Mouse (Mus musculus) lung, embryonic 15.5 days (tissue): ENCODE results near the gene Klhl7. TPM values are rescaled to one million over a fixed set of nuclear protein-coding genes. Genes with fewer than 3 reads are reported as not detected.

Experiments used
- ATAC-seq: fragments of 200-750 bp; cut with Nextera tagmentation; 2 replicates; pipeline ENCODE4 v1.8.0; 2017; ENCODE audit warnings: moderate number of reproducible peaks, borderline replicate concordance; ENCODE audit not compliant: low FRiP score, low TSS enrichment; ENCODE audit errors: extremely low read depth
- H3K27ac ChIP-seq: fragments of 300-500 bp; sonication (generic); 2 replicates; pipeline ENCODE4 v1.5.1; 2015; ENCODE audit warnings: moderate library complexity, mild to moderate bottlenecking, inconsistent platforms
- H3K27me3 ChIP-seq: fragments of 300-500 bp; sonication (generic); 2 replicates; pipeline ENCODE4 v1.6.1; 2015; ENCODE audit warnings: inconsistent platforms
- H3K36me3 ChIP-seq: fragments of 300-500 bp; sonication (generic); 2 replicates; pipeline ENCODE4 v1.6.1; 2015; ENCODE audit warnings: inconsistent platforms
- H3K4me1 ChIP-seq: fragments of 300-500 bp; sonication (generic); 2 replicates; pipeline ENCODE4 v1.6.1; 2015; ENCODE audit warnings: inconsistent platforms
- H3K4me2 ChIP-seq: fragments of 300-500 bp; sonication (generic); 2 replicates; pipeline ENCODE4 v1.6.1; 2015; ENCODE audit warnings: inconsistent platforms, mild to moderate bottlenecking, moderate library complexity
- H3K4me3 ChIP-seq: fragments of 300-500 bp; sonication (generic); 2 replicates; pipeline ENCODE4 v1.5.1; 2015; ENCODE audit warnings: mild to moderate bottlenecking, inconsistent platforms
- H3K9ac ChIP-seq: fragments of 300-500 bp; sonication (generic); 2 replicates; pipeline ENCODE4 v1.6.1; 2015; ENCODE audit warnings: inconsistent platforms
- H3K9me3 ChIP-seq: fragments of 300-500 bp; sonication (generic); 2 replicates; pipeline ENCODE4 v1.6.1; 2016; ENCODE audit warnings: inconsistent platforms
- WGBS: fragments of 180-500 bp; shearing (Covaris S2); methylation state at CpG from one replicate; pipeline ENCODE4 v1.1.7; 2015; 5-methylcytosine and 5-hydroxymethylcytosine counted together
- polyA plus RNA-seq: library from polyadenylated mRNA; unstranded; fragments of >200 nt; fragmentation: Nextera tagmentation; extraction: Ambion mirVana; gene quantifications from 2 replicates; pipeline ENCODE4 v1.2.1, GENCODE M21; 2015

Gene Klhl7
- 46.6 and 47.8 TPM in 2 replicates for polyA plus RNA-seq

- H3K4me1 ChIP-seq = 0 out of 2 replicates have a peak, but pooled peaks cover 6% of the 10 kb centered on the region
- 2% methylated on average over 47 of the region's 47 CpGs for WGBS
Observed at GRCm38 (mm10) chr5:24100106-24100809, at the start of gene Klhl7. Gene Klhl7 (plus strand): TSS chr5:24100605.

DNA sequence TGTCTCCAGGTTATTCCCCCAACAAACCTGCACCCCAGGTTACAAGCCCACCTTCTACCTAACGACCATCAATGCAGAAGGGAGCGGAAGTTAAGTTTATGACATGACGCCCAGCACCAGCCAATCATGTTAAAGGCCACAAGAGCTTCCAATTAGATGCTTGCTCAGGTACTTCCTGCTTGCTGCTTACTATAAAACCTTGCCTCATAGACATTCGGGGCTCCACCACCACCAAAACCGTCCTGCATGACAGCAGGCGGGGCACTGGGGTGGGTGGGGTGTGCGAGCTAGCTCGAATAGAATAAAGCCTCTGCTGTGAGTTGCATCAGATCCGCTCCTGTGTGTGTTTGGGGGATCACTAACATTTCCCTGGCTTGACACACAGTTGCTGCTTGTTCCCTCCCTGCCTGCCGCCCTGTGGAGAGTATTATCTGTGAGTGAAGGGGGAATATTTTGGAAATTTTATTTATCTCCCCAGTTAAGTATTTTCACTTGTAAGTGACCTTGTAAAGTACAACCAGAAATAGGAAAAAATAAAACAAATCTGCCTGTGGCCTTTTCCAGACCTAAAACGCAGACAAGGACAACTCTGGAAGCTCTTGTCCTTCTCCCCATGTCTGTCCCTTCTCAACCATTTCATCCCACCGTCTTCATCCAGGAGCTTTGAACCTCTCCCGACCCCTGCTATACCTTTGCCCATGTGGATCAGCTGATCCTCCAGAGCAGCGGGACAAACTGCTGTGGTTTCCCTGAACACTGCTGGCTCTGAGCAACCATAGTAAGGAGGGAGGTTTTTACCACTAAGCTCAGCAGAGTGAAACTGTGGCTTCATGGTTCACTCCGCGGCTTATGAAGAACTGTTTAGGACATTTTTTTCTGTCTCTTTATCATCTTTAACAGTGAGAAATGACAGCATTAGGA, 48.4 kb upstream of the Klhl7 start:
- H3K9me3 ChIP-seq = no peaks in the 10 kb centered on the region
- ATAC-seq = no peak
- H3K9ac ChIP-seq = no peak overlapping the region
- no peaks in the 10 kb centered on the region for H3K27me3 ChIP-seq
- H3K4me2 ChIP-seq = no peak overlapping the region
- WGBS = 56% methylated on average over 16 of the region's 16 CpGs
- no peak overlapping the region for H3K4me3 ChIP-seq
- H3K4me1 ChIP-seq = peaks cover 10% of the 10 kb centered on the region
- no peak overlapping the region for H3K27ac ChIP-seq
- H3K36me3 ChIP-seq = no peaks in the 10 kb centered on the region

More at GRCm38 (mm10) chr5:24100106-24100809, at the start of gene Klhl7:
- peak; percentile 98 for ATAC-seq
- H3K9me3 ChIP-seq = no peaks in the 10 kb centered on the region
- peak within 1 kb of the TSS; percentile 67 for H3K4me3 ChIP-seq
- H3K4me2 ChIP-seq = peak within 1 kb of the TSS; percentile 71
- no peaks in the 10 kb centered on the region for H3K36me3 ChIP-seq
- H3K27me3 ChIP-seq = no peaks in the 10 kb centered on the region
- peak within 1 kb of the TSS; percentile 80 for H3K27ac ChIP-seq
- peak within 1 kb of the TSS; percentile 72 for H3K9ac ChIP-seq

GRCm38 (mm10) chr5:24053245-24054190, 46.9 kb upstream of the Klhl7 start:
- no peaks in the 10 kb centered on the region for H3K27me3 ChIP-seq
- H3K4me3 ChIP-seq = no peak overlapping the region
- H3K9me3 ChIP-seq = no peaks in the 10 kb centered on the region
- no peak overlapping the region for H3K9ac ChIP-seq
- 28% methylated on average over 9 of the region's 9 CpGs for WGBS
- H3K36me3 ChIP-seq = no peaks in the 10 kb centered on the region
- peak overlapping the region; percentile 52 for H3K27ac ChIP-seq
- H3K4me2 ChIP-seq = peak overlapping the region; percentile 21; the same call in 1 of the 2 replicates
- peak; percentile 67; the same call in 1 of the 2 replicates for ATAC-seq
- peaks cover 10% of the 10 kb centered on the region for H3K4me1 ChIP-seq

DNA sequence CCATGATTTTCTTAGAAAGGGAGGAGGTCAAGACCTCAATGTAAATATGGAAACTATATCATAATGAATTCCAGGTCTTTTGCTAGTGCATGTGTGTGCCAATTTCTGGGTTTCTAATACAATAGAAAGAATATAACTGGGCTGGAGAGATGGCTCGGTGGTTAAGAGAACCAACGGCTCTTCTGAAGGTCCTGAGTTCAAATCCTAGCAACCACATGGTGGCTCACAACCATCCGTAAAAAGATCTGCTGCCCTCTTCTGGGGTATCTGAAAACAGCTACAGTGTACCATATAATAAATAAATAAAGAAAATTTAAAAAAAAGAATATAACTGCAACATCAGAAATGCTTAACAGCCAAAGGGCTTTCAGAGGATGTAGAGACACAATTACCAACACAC, 46.0 kb upstream of the Klhl7 start:
- Histone ChIP-seq H3K27ac (no peak overlapping the region), H3K9me3 (no peaks in the 10 kb centered on the region), H3K36me3 (no peaks in the 10 kb centered on the region), H3K4me3 (no peak overlapping the region), H3K4me2 (no peak overlapping the region), H3K27me3 (no peaks in the 10 kb centered on the region), H3K4me1 (peaks cover 10% of the 10 kb centered on the region), H3K9ac (no peak overlapping the region)
- WGBS = 92% methylated on average over 3 of the region's 3 CpGs
- ATAC-seq = no peak

- ATAC-seq = no peak
- WGBS = 85% methylated on average over 2 of the region's 2 CpGs
- Histone ChIP-seq H3K9ac (no peak overlapping the region), H3K4me3 (no peak overlapping the region), H3K4me2 (no peak overlapping the region), H3K27me3 (no peaks in the 10 kb centered on the region), H3K36me3 (no peaks in the 10 kb centered on the region), H3K9me3 (no peaks in the 10 kb centered on the region), H3K27ac (no peak overlapping the region), H3K4me1 (peaks cover 10% of the 10 kb centered on the region)
Observed at GRCm38 (mm10) chr5:24056865-24057264, 43.5 kb upstream of the Klhl7 start.

DNA sequence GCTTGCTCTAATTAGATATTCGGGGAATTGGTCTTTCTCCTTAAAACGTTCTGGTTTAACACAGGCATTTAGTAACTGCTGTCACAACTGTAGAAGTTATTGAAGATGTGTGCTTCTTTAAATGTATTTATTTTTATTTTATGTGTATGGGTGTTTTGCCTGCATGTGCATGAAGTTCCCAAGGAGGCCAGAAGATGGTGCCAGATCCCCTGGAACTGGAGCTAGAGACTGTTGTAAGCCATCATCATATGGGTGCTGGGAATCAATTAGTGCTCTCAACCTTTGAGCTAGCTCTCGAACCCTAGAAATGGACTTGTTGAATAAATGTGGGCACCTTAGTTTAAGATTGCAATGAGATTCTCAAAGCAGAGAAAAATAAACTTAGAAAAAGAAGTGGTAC, 42.8 kb upstream of the Klhl7 start:
- H3K9ac ChIP-seq = no peak overlapping the region
- no peaks in the 10 kb centered on the region for H3K9me3 ChIP-seq
- H3K36me3 ChIP-seq = no peaks in the 10 kb centered on the region
- no peak for ATAC-seq
- no peak overlapping the region for H3K4me2 ChIP-seq
- H3K27me3 ChIP-seq = no peaks in the 10 kb centered on the region
- WGBS = 74% methylated on average over 3 of the region's 3 CpGs
- H3K4me3 ChIP-seq = no peak overlapping the region
- peaks cover 5% of the 10 kb centered on the region; the same call in 1 of the 2 replicates for H3K4me1 ChIP-seq
- H3K27ac ChIP-seq = no peak overlapping the region

GRCm38 (mm10) chr5:24060949-24061348, 39.5 kb upstream of the Klhl7 start:
- no peaks in the 10 kb centered on the region for H3K4me1 ChIP-seq
- 56% methylated on average over 3 of the region's 3 CpGs for WGBS

GRCm38 (mm10) chr5:24063034-24063433, 37.4 kb upstream of the Klhl7 start:
- Histone ChIP-seq H3K27ac (no peak overlapping the region), H3K9me3 (no peaks in the 10 kb centered on the region), H3K4me3 (no peak overlapping the region), H3K4me1 (no peaks in the 10 kb centered on the region), H3K27me3 (no peaks in the 10 kb centered on the region), H3K4me2 (no peak overlapping the region), H3K36me3 (no peaks in the 10 kb centered on the region), H3K9ac (no peak overlapping the region)
- no peak for ATAC-seq
- WGBS = 74% methylated on average over 6 of the region's 6 CpGs

More at GRCm38 (mm10) chr5:24060949-24061348, 39.5 kb upstream of the Klhl7 start:
- Histone ChIP-seq H3K36me3 (no peaks in the 10 kb centered on the region), H3K27me3 (no peaks in the 10 kb centered on the region), H3K9ac (no peak overlapping the region), H3K4me2 (no peak overlapping the region), H3K4me3 (no peak overlapping the region), H3K27ac (no peak overlapping the region), H3K9me3 (no peaks in the 10 kb centered on the region)
- no peak for ATAC-seq

DNA sequence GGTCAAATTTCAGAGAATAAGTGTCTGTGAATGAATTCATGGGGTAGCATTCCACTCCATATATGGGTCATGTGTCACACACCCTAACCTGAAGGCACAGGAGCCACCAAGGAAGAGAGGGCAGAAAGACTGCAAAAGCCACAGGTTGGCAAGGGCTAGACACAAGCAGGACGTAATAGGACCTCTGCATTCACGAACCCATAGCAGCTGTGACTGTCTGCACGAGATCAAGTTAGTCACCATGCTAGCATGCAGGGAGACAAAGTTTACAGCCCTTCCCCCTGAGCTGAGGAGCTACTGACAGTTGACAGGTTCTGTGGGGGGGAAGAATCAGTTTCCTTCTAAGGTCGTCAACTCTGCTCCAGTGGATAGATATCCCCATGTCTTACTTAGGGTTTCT, 36.9 kb upstream of the Klhl7 start:
- WGBS = 65% methylated on average over 4 of the region's 4 CpGs

DNA sequence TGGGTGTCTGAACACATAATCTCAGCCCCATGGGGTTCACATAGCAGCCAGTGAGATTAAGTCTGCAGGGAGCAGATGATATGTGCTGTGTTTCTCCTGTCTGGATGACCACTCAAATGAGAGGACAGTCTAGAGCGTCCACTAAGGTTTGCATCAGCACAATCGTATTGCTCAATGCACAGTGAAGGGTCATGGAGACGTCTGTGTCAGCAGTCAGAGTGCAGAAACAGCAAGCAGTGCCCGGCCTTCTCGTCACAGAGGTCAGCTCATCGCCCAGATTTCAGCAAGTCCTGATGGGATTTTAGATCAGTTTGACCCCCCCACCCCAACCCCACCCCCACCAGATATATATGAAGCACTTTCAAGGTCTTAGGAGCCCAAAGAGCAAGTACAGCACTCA, 31.4 kb upstream of the Klhl7 start:
- H3K27me3 ChIP-seq = no peaks in the 10 kb centered on the region
- H3K4me2 ChIP-seq = no peak overlapping the region
- no peak overlapping the region for H3K27ac ChIP-seq
- no peak overlapping the region for H3K4me3 ChIP-seq
- WGBS = 72% methylated on average over 6 of the region's 6 CpGs
- no peak overlapping the region for H3K9ac ChIP-seq
- no peaks in the 10 kb centered on the region for H3K4me1 ChIP-seq
- H3K36me3 ChIP-seq = no peaks in the 10 kb centered on the region
- no peak for ATAC-seq
- no peaks in the 10 kb centered on the region for H3K9me3 ChIP-seq

More for the DNA sequence above, 36.9 kb upstream of the Klhl7 start:
- no peak for ATAC-seq
- Histone ChIP-seq H3K9ac (no peak overlapping the region), H3K4me1 (no peaks in the 10 kb centered on the region), H3K4me3 (no peak overlapping the region), H3K9me3 (no peaks in the 10 kb centered on the region), H3K27ac (no peak overlapping the region), H3K4me2 (no peak overlapping the region), H3K27me3 (no peaks in the 10 kb centered on the region), H3K36me3 (no peaks in the 10 kb centered on the region)

GRCm38 (mm10) chr5:24072031-24072430, 28.4 kb upstream of the Klhl7 start:
- 59% methylated on average over 6 of the region's 6 CpGs for WGBS
- Histone ChIP-seq H3K27ac (no peak overlapping the region; the same call in 1 of the 2 replicates), H3K27me3 (no peaks in the 10 kb centered on the region), H3K9me3 (no peaks in the 10 kb centered on the region), H3K9ac (no peak overlapping the region), H3K4me2 (no peak overlapping the region), H3K36me3 (no peaks in the 10 kb centered on the region), H3K4me1 (0 out of 2 replicates have a peak, but pooled peaks cover 5% of the 10 kb centered on the region), H3K4me3 (no peak overlapping the region)
- no peak for ATAC-seq
